Mouse (Mus musculus) heart, postnatal 14 days (tissue): ENCODE measurements around the gene Gm10256. TPM values are rescaled to one million over a fixed set of nuclear protein-coding genes. Genes with fewer than 3 reads are reported as not detected.
"Not testable (repeated sequence)": the region's sequence is repeated elsewhere in the genome, so short reads cannot be mapped to it uniquely, and the experiment has no call there.

Experiments
- DNase-seq, 2 experiments: peaks; one replicate each; pipeline ENCODE4 v3.0.0; 2021 to 2022
- intact Hi-C: fragments of 180-260 bp; cut with DNase I; formaldehyde crosslinking; loops from one replicate; pipeline ENCODE4 v1.15.1; 2025
- long read RNA-seq, 2 experiments: library from polyadenylated mRNA; stranded (forward); transcript quantifications; one replicate each; pipeline ENCODE4 v2.0.0; 2021
- total RNA-seq, 2 experiments: library from RNA; stranded (reverse); gene quantifications; 2 replicates each; pipeline ENCODE4 v1.2.3; 2021

The Gm10256 gene
- not detected for total RNA-seq
- long read RNA-seq, experiment 1: 0 reads
- long read RNA-seq, experiment 2: 0 reads

- intact Hi-C loops, DNase-seq: not testable (repeated sequence)
Observed at GRCm38 (mm10) chrY:2830380-2830779, at the start of gene Gm10256, which contains the start of gene Rbmy. Gene Gm10256 (plus strand): TSS chrY:2830699. Gene Rbmy (plus strand): TSS chrY:2830680.

- DNase-seq, intact Hi-C loops: not testable (repeated sequence)
Observed at GRCm38 (mm10) chrY:2796105-2796504, 34.4 kb upstream of the Gm10256 start, which contains the start of gene Gm4064. Gene Gm4064 (minus strand): TSS chrY:2796205.

GRCm38 (mm10) chrY:2900689-2901088, 70.2 kb downstream of the Gm10256 start, which contains the start of gene Gm10352:
Gene Gm10352 (plus strand): TSS chrY:2900989.
- intact Hi-C loops, DNase-seq: not testable (repeated sequence)

Other genes starting within 250 kb of the Gm10256 start
- gene H2al2c, start 231.6 kb upstream of the Gm10256 start, total RNA-seq: not detected
- gene Sry, start 167.0 kb upstream of the Gm10256 start, total RNA-seq: not detected
- not detected for gene H2al2b, start 110.0 kb upstream of the Gm10256 start, total RNA-seq
- not detected for gene Gm4064, start 34.5 kb upstream of the Gm10256 start, total RNA-seq
- gene Rbmy, start within 50 bp of the Gm10256 start, total RNA-seq: not detected
- gene Gm10352, start 70.3 kb downstream of the Gm10256 start, total RNA-seq: not detected
- gene Gm29289, start 101.9 kb downstream of the Gm10256 start, total RNA-seq: not detected